Mouse (Mus musculus) Patski (cell line): ENCODE data around the gene Jak2. TPM values are rescaled to one million over a fixed set of nuclear protein-coding genes. Genes with fewer than 3 reads are reported as not detected.

Source experiments
- ATAC-seq: fragments of 100-300 bp; one replicate; pipeline ENCODE4 v1.8.0; 2021
- CTCF ChIA-PET: fragments of 350-600 bp; sonication (Branson Sonifier 250); formaldehyde crosslinking; loops from one replicate; lab custom pipeline; 2022; ENCODE audit warnings: inconsistent platforms; lab: Charles Lee
- POLR2A ChIA-PET: fragments of 350-600 bp; sonication (Branson Sonifier 250); formaldehyde crosslinking; loops from one replicate; lab custom pipeline; 2022; ENCODE audit warnings: antibody characterized with exemption, inconsistent platforms; lab: Charles Lee
- DNase-seq: peaks from one replicate; pipeline ENCODE4 v3.0.0-alpha.2; 2011; ENCODE audit warnings: low read depth, low spot score
- H3K27me3 ChIP-seq: fragments of 371-371 bp; one replicate; pipeline ENCODE4 v1.5.1; 2021
- CTCF ChIP-seq: fragments of 100-300 bp; IDR thresholded peaks from one replicate; pipeline ENCODE4 v1.5.1; 2021
- in situ Hi-C: fragments of 300-500 bp; cut with MboI; formaldehyde crosslinking; loops from 3 replicates; pipeline ENCODE4 v1.11.1; 2018; ENCODE audit warnings: low pct_unique_long_range_greater_than_20kb, mixed read lengths
- polyA plus RNA-seq: library from polyadenylated mRNA; unstranded; gene quantifications from one replicate; pipeline ENCODE4 v1.2.3, GENCODE M21; 2021

Gene Jak2
- 32.4 TPM for polyA plus RNA-seq

DNA sequence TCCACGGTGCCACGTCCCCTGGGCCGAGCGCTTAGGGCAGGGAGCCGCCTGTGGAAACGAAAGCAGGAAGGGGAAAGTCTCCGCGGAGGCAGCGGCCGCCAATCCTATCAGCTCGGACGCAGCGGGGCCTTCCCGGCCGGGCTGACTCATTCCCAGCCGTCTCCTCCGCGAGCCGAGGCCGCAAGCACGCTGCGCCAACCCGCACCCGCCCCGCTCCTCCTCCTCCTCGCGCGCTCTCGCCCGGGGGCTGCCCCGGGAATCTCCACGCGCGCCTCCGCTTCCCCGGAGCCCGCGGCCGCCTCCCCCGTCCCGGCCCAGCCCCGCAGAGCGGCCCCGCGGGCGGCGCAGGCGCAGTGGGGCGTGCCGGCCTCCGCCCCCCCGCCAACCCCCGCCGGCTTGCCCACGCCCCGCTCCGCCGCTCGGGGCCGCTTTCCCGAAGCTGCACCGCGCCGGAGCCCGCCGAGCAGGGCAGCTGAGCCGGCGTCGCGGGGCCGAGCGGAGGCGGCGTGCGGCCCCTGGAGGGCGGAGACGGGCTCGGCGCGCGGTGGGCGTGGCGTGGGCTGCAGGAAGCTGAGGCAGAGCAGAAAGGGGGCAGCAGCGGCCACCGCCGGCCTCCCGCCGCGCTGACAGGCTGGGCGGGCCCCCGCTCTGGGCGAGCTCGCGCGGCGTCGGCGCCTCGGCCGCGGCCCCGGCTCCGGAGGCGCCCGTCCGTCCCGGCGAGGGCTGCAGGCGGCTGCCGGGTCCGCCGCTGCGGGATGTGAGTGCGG lies at the start of gene Jak2:
Gene Jak2 (plus strand): TSS at position 638 of the 767 bp plus-strand sequence.
- POLR2A ChIA-PET = interaction anchor here (0.6 to 1.1 kb wide), 2 partner anchors 9 to 38 kb away, joined by 3 read pairs; no protein-coding TSS in a partner anchor
- H3K27me3 ChIP-seq = no peaks in the 10 kb centered on the region
- CTCF ChIA-PET = interaction anchor here (1.1 to 1.8 kb wide), 3 partner anchors 94 to 187 kb away, joined by 3 to 5 read pairs (median 5); no protein-coding TSS in a partner anchor
- DNase-seq (peak; percentile 35), ATAC-seq (peak; percentile 95)
- in situ Hi-C loops = loop anchor here (5.0 kb wide), 3 partner anchors 101 to 184 kb away; no protein-coding TSS in a partner anchor
- TF ChIP-seq CTCF = peak; percentile 80

DNA sequence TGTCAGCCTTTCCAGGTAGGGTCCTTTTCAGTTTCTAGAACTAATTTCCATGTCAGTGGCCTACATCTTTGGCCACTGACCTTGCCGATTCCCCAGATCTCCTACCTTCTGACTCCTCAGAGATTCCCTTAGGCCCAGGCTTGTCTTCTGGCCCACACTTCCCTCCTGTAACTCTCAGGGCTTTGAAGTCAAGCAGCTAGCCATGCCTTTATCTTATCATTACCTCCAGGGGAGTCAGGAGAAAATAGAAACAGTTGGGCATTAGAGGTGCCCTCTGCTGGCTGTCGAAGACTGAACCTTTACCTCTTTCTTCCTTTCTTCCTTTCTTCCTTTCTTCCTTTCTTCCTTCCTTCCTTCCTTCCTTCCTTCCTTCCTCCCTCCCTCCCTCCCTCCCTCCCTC lies 48.3 kb upstream of the Jak2 start:
- no peak for ATAC-seq
- CTCF ChIA-PET = no interaction called here
- no peak for DNase-seq
- POLR2A ChIA-PET = no interaction called here
- TF ChIP-seq CTCF = peak; percentile 38
- H3K27me3 ChIP-seq = no peaks in the 10 kb centered on the region
- in situ Hi-C loops = no loop called here

DNA sequence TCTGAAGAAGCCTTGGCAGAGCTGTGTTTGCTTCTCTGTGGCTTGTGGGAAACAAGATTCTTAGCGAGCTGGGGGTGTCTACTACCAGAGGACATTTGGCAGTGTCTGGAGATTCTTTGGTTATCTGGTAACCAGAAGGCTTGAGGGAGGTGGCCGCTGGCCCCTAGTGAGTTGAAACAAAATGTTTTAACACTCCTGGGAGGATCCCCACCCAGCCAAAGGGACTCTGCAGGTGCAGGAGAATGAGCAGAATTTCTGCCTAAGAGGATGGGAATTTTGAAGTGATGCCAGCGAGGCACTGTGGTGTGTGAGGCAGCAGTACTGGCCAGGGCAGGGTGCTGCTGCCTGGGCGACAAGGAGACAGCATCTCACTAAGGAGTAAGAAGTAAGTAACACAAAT lies 47.0 kb upstream of the Jak2 start:
- peak; percentile 21 for ATAC-seq
- POLR2A ChIA-PET = interaction anchor here (0.6 kb wide), 1 partner anchor 15 kb away, joined by 4 read pairs; no protein-coding TSS in a partner anchor

DNA sequence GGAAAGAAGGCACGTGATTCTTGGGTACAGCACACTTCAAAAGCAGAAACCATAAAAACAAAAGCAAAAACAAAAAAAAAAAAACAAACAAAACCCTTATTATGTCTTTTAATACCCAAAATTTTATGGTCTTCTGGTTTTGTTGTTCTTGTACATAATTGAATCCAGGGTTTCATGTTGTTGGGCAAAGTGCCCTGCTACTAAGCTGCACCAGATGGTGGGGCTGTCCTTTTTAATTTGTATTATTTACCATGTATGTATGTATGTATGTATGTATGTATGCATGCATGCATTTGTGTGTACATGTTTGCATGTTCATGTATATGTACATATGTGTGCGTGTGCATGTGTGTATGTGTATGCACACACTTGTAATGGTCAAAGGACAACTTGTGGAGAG lies 46.4 kb upstream of the Jak2 start:
- TF ChIP-seq CTCF = no peak
- ATAC-seq (no peak), DNase-seq (no peak)
- CTCF ChIA-PET = interaction anchor here (1.0 kb wide), 1 partner anchor 33 kb away, joined by 3 read pairs; no protein-coding TSS in a partner anchor
- POLR2A ChIA-PET = interaction anchor here (0.6 to 0.7 kb wide), 2 partner anchors 20 to 362 kb away, joined by 4 to 5 read pairs; no protein-coding TSS in a partner anchor
- H3K27me3 ChIP-seq = no peaks in the 10 kb centered on the region
- in situ Hi-C loops = no loop called here

More for the DNA sequence above, 47.0 kb upstream of the Jak2 start:
- in situ Hi-C loops = no loop called here
- peak; percentile 48 for DNase-seq
- no peak for TF ChIP-seq CTCF
- CTCF ChIA-PET = no interaction called here
- H3K27me3 ChIP-seq = no peaks in the 10 kb centered on the region

DNA sequence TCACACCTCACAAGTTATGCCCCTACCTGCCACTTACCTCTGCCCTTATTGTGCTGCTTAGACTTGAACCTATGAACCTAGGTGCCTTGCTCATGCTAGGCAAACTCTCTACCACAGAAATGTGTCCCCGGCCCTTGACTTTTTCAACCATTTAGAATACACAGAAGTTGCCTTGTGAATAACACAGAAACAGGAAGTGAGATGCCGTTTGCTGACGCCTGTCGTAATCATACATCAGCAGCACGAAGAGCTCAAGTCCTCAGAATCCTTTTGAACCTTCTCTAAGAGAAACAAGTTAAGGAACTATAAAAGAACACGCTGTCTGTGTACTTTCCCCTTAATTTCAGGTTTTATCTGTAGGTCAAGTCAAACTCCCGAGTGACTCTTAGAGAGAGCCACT lies 41.7 kb upstream of the Jak2 start:
- POLR2A ChIA-PET = no interaction called here
- no peak for DNase-seq
- CTCF ChIA-PET = no interaction called here
- no peaks in the 10 kb centered on the region for H3K27me3 ChIP-seq
- ATAC-seq = no peak
- no peak for TF ChIP-seq CTCF
- in situ Hi-C loops = no loop called here

DNA sequence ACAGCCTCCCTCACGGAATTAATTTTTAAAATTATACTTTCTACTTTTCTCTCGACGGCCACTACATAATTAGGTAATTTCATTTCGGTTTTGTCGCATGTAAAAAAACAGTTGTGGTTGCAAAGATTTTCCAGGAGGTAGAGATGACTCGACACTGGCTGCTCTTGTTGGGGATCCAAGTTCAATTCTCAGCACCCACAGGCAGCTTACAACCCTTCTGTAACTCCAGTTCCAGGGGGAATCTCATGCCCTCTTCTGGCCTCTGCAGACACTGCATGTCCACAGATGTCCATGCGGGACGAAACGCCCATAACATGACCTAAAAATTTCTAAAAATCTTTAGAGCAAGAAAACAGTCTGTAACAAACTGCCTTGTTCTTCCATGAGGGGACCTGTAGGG lies 41.3 kb upstream of the Jak2 start:
- peak; percentile 20 for TF ChIP-seq CTCF
- in situ Hi-C loops = no loop called here
- ChIA-PET CTCF (no interaction called here), POLR2A (no interaction called here)
- no peak for ATAC-seq
- no peaks in the 10 kb centered on the region for H3K27me3 ChIP-seq
- DNase-seq = no peak

DNA sequence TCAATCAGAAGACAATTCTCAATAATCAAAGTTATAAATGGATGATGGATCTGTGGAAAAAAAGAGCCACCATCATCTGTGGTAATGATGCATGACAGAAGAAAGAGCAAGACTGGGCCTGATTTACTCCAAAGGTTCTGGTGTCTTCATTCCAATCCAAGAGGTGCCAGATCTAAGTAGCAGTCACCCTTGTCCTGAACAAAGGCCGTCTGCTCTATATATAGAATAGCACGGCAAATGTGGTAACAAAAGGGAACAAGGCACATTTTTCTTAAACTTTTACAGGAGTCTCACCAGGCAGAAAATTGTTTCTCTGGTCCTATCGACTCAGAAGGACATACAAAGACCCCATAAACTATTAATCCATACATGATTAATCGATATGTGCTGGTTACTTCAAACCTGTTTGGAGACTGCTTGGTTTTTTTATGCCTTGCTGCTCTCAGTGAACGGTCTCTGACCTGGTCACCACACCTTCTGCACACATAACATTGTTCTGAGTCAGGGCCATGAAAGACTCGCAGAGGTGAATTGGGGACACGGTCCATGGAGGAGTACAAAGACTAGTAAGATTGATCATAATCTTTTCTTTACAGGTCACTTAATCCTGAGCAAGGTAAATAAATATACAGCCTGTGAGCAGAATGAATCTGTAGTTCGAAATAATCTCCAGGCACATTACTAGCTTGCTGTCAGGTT lies 35.7 kb upstream of the Jak2 start:
- ChIA-PET POLR2A (interaction anchor here (0.6 to 0.8 kb wide), 2 partner anchors 30 to 954 kb away, joined by 3 to 5 read pairs; no protein-coding TSS in a partner anchor), CTCF (no interaction called here)
- ATAC-seq = no peak
- in situ Hi-C loops = no loop called here
- no peak for TF ChIP-seq CTCF
- no peak for DNase-seq
- no peaks in the 10 kb centered on the region for H3K27me3 ChIP-seq

DNA sequence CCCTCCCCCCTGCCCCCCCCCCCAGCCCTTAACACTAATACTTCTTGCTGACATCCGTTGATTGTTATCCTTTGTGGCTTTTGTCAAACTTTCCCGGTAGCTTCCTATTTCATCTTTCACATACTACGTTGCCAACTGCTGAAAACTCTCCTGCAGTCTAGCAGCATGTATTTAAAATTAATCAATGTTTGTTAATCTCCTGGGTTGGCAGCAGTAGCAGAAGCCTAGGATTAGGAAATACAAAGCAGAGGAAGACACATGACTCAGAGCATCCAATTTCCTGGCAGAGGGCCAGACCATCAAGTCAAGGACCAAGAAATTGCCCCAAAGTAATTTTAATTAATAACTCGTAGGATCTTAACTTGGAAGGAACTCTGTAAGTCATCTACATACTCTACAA lies 29.8 kb upstream of the Jak2 start:
- TF ChIP-seq CTCF = no peak
- ChIA-PET CTCF (no interaction called here), POLR2A (no interaction called here)
- ATAC-seq = no peak
- no peaks in the 10 kb centered on the region for H3K27me3 ChIP-seq
- DNase-seq = peak; percentile 53
- in situ Hi-C loops = no loop called here

DNA sequence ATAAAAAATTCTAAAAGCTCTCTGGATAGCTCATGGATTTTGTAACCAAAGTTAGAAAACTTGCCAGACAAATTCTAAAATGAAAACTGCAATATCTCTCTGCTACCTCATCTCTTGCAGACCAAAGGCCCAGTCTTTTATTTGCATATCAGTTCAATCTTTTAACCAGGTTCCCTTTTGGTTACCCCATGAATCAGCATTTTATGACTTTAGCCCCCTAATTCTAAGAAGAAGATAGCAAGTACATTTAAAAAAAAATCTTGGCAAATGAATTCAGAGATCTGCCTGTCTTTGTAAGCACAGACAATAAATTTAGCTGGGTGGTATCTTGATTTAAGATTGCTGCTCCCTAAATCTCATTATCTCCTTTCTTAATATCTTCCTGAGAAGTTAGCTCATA lies 26.7 kb upstream of the Jak2 start:
- ChIA-PET CTCF (interaction anchor here (1.2 kb wide), 1 partner anchor 12 kb away, joined by 3 read pairs; no protein-coding TSS in a partner anchor), POLR2A (no interaction called here)
- in situ Hi-C loops = no loop called here
- TF ChIP-seq CTCF = no peak
- ATAC-seq (no peak), DNase-seq (no peak)
- H3K27me3 ChIP-seq = no peaks in the 10 kb centered on the region

DNA sequence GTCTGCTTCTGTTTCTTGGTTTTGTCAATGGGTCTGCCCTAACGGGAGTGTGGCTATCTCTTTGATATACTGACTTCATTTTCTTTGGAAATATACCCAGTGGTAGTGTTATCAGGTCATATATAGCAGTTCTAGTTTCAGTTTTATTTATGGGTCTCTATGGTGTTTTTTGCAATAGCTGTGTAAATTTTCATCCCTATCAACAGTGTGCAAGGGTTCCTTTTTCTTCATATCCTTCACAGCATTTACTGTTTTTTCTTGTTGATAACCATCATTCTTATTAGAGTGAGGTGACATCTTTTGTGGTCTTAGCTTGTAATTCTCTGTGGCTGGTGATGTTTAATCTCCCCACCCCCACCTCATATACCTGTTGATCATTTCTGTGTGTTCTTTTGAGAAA lies 24.6 kb upstream of the Jak2 start:
- DNase-seq (no peak), ATAC-seq (no peak)
- no peaks in the 10 kb centered on the region for H3K27me3 ChIP-seq
- no peak for TF ChIP-seq CTCF
- POLR2A ChIA-PET = no interaction called here
- CTCF ChIA-PET = interaction anchor here (1.6 kb wide), 1 partner anchor 9 kb away, joined by 4 read pairs; no protein-coding TSS in a partner anchor
- in situ Hi-C loops = no loop called here
